Mouse (Mus musculus): ENCODE data around the gene Pam16. TPM values are rescaled to one million over a fixed set of nuclear protein-coding genes. Genes with fewer than 3 reads are reported as not detected.
A peak's percentile ranks its signal among the peaks of the same experiment; 100 is the strongest.

Pam16 gene
- polyA plus RNA-seq, 1 experiment: 94.8 TPM

DNA sequence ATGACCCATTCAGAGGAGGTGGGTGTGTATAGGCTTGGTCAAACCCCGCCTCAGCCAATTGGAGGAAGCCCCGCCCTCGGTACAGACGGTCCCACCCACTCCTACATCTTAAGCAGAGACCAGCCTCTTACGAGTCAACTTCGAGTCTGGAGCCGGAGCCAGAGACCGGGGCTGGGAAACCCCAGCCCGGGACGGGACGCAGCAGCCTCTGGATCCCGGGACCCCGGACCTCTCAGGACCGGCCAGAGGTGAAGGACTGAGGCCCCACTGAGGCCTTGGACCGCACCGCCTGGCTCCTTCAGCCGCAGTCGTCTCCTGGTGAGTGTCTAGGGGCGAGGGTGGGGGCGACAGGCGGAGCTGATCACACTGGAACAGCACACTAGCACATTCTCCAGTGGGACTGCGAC is 15.0 kb upstream of the Pam16 start, which contains the start of the genes Vasn and Dnaja3:
Gene Vasn, plus strand, starts transcription at position 111 of the 407 bp plus-strand sequence.
Gene Dnaja3, plus strand, starts transcription at position 159 of the 407 bp plus-strand sequence.
- Histone ChIP-seq H3ac (ENCODE audit: control insufficient read depth, insufficient read length, low read depth) (peak within 1 kb of the TSS; percentile 92), H3K27me3 (ENCODE audit: control insufficient read depth, insufficient read depth, insufficient read length) (no peaks in the 10 kb centered on the region), H3K36me3 (ENCODE audit: control insufficient read depth, insufficient read depth) (peaks cover 5% of the 10 kb centered on the region), H3K79me2 (ENCODE audit: control insufficient read depth, insufficient read depth) (peaks cover 48% of the 10 kb centered on the region), H3K4me3 (ENCODE audit: insufficient read depth, poor library complexity, severe bottlenecking) (peak within 1 kb of the TSS; percentile 93), H3K79me3 (ENCODE audit: low read depth) (peaks cover 28% of the 10 kb centered on the region)
- TF ChIP-seq CEBPB (IDR thresholded peaks at IDR 0.05; ENCODE audit: low read depth) (no peak), USF1 (IDR thresholded peaks at IDR 0.05; ENCODE audit: low read depth) (no peak), FOSL1 (IDR thresholded peaks at IDR 0.05; ENCODE audit: insufficient read depth, low read length, poor library complexity, severe bottlenecking) (no peak), MYOG (IDR thresholded peaks at IDR 0.05; ENCODE audit: control insufficient read depth, extremely low read depth, insufficient read length) (no peak), MAX (IDR thresholded peaks at IDR 0.05) (no peak), CTCF (IDR thresholded peaks at IDR 0.05; ENCODE audit: control insufficient read depth, insufficient read depth, insufficient read length) (no peak), MYOD1 (IDR thresholded peaks at IDR 0.05; ENCODE audit: control insufficient read depth, insufficient read length, low read depth) (no peak)

DNA sequence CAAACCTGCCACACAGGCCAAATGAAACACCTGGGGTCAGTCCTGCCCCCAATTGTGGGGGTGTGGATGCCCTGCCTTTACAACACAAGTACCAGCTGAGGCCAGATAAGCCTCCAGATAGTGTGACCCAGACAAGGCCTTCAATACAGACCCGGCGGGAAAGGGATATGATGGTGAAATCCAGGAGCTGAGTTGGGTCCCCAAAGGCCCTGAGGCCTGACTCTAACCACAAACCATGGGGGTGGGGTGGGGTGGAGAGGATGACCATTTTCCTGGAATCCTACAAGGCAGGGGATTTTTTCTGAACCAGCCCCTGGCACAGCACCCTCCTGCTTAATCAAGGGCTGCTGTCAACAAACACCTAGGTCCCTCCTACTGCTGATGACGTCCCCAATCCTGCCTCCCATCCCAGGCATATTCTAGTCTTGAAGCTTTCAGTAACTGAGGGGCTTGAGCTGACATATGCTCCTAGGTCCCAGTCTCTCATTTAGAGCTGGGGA is 14.2 kb upstream of the Pam16 start:
- Histone ChIP-seq H3ac (ENCODE audit: control insufficient read depth, insufficient read length, low read depth) (no peak overlapping the region), H3K36me3 (ENCODE audit: control insufficient read depth, insufficient read depth) (no peaks in the 10 kb centered on the region), H3K79me3 (ENCODE audit: low read depth) (peaks cover 20% of the 10 kb centered on the region), H3K79me2 (ENCODE audit: control insufficient read depth, insufficient read depth) (peaks cover 41% of the 10 kb centered on the region), H3K4me3 (ENCODE audit: insufficient read depth, poor library complexity, severe bottlenecking) (no peak overlapping the region), H3K27me3 (ENCODE audit: control insufficient read depth, insufficient read depth, insufficient read length) (no peaks in the 10 kb centered on the region)
- TF ChIP-seq CEBPB (IDR thresholded peaks at IDR 0.05; ENCODE audit: low read depth) (no peak), MYOD1 (IDR thresholded peaks at IDR 0.05; ENCODE audit: control insufficient read depth, insufficient read length, low read depth) (no peak), MAX (IDR thresholded peaks at IDR 0.05) (no peak), MYOG (IDR thresholded peaks at IDR 0.05; ENCODE audit: control insufficient read depth, extremely low read depth, insufficient read length) (no peak), USF1 (IDR thresholded peaks at IDR 0.05; ENCODE audit: low read depth) (no peak), CTCF (IDR thresholded peaks at IDR 0.05; ENCODE audit: control insufficient read depth, insufficient read depth, insufficient read length) (no peak), FOSL1 (IDR thresholded peaks at IDR 0.05; ENCODE audit: insufficient read depth, low read length, poor library complexity, severe bottlenecking) (no peak)

DNA sequence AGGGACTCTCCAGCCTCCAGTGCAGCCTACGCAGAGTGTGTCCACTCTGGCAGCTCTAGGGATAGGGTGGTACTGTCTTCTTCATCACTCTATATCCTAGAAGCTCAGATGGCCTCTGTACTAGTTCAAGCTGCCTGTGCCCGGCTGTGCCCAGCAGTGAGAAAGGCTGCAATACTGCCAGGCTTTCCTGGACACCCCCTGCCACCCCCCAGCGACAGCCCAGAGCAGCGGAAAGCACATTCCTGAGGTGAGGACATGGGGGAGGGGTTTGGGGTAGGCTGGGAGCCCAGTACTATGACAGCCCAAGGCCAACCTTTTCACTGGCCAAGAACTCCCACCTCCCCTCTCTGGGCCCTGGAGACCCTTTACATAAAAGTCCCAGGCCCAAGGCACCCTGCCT is 11.0 kb upstream of the Pam16 start:
- Histone ChIP-seq H3K4me3 (ENCODE audit: insufficient read depth, poor library complexity, severe bottlenecking) (no peak overlapping the region), H3K79me3 (ENCODE audit: low read depth) (peaks cover 4% of the 10 kb centered on the region), H3K79me2 (ENCODE audit: control insufficient read depth, insufficient read depth) (peaks cover 11% of the 10 kb centered on the region), H3K36me3 (ENCODE audit: control insufficient read depth, insufficient read depth) (no peaks in the 10 kb centered on the region), H3ac (ENCODE audit: control insufficient read depth, insufficient read length, low read depth) (no peak overlapping the region), H3K27me3 (ENCODE audit: control insufficient read depth, insufficient read depth, insufficient read length) (no peaks in the 10 kb centered on the region)
- no peak for TF ChIP-seq MYOD1 (IDR thresholded peaks at IDR 0.05; ENCODE audit: control insufficient read depth, insufficient read length, low read depth)
- no peak for TF ChIP-seq CTCF (IDR thresholded peaks at IDR 0.05; ENCODE audit: control insufficient read depth, insufficient read depth, insufficient read length)
- no peak for TF ChIP-seq MAX (IDR thresholded peaks at IDR 0.05)
- TF ChIP-seq MYOG (IDR thresholded peaks at IDR 0.05; ENCODE audit: control insufficient read depth, extremely low read depth, insufficient read length): no peak
- no peak for TF ChIP-seq CEBPB (IDR thresholded peaks at IDR 0.05; ENCODE audit: low read depth)
- TF ChIP-seq USF1 (IDR thresholded peaks at IDR 0.05; ENCODE audit: low read depth): no peak
- no peak for TF ChIP-seq FOSL1 (IDR thresholded peaks at IDR 0.05; ENCODE audit: insufficient read depth, low read length, poor library complexity, severe bottlenecking)

DNA sequence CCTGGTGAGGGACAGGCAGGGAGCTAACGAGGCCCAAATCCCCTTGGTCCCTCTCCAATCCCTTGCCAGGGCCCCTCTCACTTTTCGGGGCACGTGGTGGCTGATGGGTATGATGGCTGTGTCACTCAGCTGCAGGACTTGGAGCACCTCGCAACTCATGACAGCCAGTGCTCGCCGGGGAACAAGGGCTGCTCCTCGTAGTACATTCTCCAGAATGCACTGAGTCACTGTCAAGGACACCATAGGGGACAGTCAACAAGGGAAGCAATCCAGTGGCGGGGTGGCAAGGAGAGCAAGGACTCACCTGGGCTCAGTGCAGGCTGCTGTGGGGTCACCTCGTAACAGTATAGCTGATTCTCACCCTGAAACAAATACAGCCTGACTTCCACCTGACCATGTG is 9.9 kb upstream of the Pam16 start:
- no peak for TF ChIP-seq MYOD1 (IDR thresholded peaks at IDR 0.05; ENCODE audit: control insufficient read depth, insufficient read length, low read depth)
- no peak for TF ChIP-seq USF1 (IDR thresholded peaks at IDR 0.05; ENCODE audit: low read depth)
- no peak for TF ChIP-seq CTCF (IDR thresholded peaks at IDR 0.05; ENCODE audit: control insufficient read depth, insufficient read depth, insufficient read length)
- TF ChIP-seq CEBPB (IDR thresholded peaks at IDR 0.05; ENCODE audit: low read depth): no peak
- no peak for TF ChIP-seq MAX (IDR thresholded peaks at IDR 0.05)
- no peak for TF ChIP-seq FOSL1 (IDR thresholded peaks at IDR 0.05; ENCODE audit: insufficient read depth, low read length, poor library complexity, severe bottlenecking)
- Histone ChIP-seq H3K79me3 (ENCODE audit: low read depth) (no peaks in the 10 kb centered on the region), H3K36me3 (ENCODE audit: control insufficient read depth, insufficient read depth) (no peaks in the 10 kb centered on the region), H3K4me3 (ENCODE audit: insufficient read depth, poor library complexity, severe bottlenecking) (no peak overlapping the region), H3K79me2 (ENCODE audit: control insufficient read depth, insufficient read depth) (peaks cover under 1% of the 10 kb centered on the region), H3K27me3 (ENCODE audit: control insufficient read depth, insufficient read depth, insufficient read length) (no peaks in the 10 kb centered on the region), H3ac (ENCODE audit: control insufficient read depth, insufficient read length, low read depth) (no peak overlapping the region)

DNA sequence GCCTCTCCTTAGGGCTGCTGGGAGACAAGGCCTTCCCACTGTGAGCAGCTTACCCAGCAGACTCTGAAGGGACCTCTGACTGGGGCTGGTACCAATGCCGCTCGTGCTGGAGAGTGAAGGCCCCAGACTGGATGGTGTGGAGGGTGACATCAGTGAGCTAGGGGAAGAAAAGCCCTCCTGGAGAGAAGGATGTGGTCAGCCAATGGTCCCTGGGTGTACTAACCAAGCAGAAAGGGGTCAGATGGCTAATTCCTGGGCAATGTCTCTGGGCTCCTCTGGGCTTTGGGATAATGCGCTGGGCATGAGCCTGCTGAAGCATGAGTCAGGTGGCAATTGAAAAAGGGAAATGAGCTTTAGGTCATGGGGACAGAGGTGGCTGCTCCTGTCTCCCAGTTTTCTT is 8.9 kb upstream of the Pam16 start:
- no peak overlapping the region for H3K4me3 ChIP-seq (ENCODE audit: insufficient read depth, poor library complexity, severe bottlenecking)
- no peak overlapping the region for H3ac ChIP-seq (ENCODE audit: control insufficient read depth, insufficient read length, low read depth)
- H3K27me3 ChIP-seq (ENCODE audit: control insufficient read depth, insufficient read depth, insufficient read length): no peaks in the 10 kb centered on the region
- H3K36me3 ChIP-seq (ENCODE audit: control insufficient read depth, insufficient read depth): no peaks in the 10 kb centered on the region
- no peaks in the 10 kb centered on the region for H3K79me3 ChIP-seq (ENCODE audit: low read depth)
- TF ChIP-seq USF1 (IDR thresholded peaks at IDR 0.05; ENCODE audit: low read depth): no peak
- TF ChIP-seq MYOD1 (IDR thresholded peaks at IDR 0.05; ENCODE audit: control insufficient read depth, insufficient read length, low read depth): no peak
- no peak for TF ChIP-seq CEBPB (IDR thresholded peaks at IDR 0.05; ENCODE audit: low read depth)
- no peak for TF ChIP-seq MAX (IDR thresholded peaks at IDR 0.05)
- TF ChIP-seq FOSL1 (IDR thresholded peaks at IDR 0.05; ENCODE audit: insufficient read depth, low read length, poor library complexity, severe bottlenecking): no peak
- no peak for TF ChIP-seq CTCF (IDR thresholded peaks at IDR 0.05; ENCODE audit: control insufficient read depth, insufficient read depth, insufficient read length)
- TF ChIP-seq MYOG (IDR thresholded peaks at IDR 0.05; ENCODE audit: control insufficient read depth, extremely low read depth, insufficient read length): no peak
- no peaks in the 10 kb centered on the region for H3K79me2 ChIP-seq (ENCODE audit: control insufficient read depth, insufficient read depth)

All from C2C12 (cell line).